Mouse (Mus musculus) spleen, adult 18-20 months (tissue): ENCODE data around the gene Lemd1.
"Not testable (repeated sequence)": the region's sequence is repeated elsewhere in the genome, so short reads cannot be mapped to it uniquely, and the experiment has no call there.

Experiments
- DNase-seq, 2 experiments: peaks; one replicate each; pipeline ENCODE4 v3.0.0; 2022; ENCODE audit warnings: mixed read lengths in 2 of 2

Lemd1 gene

DNA sequence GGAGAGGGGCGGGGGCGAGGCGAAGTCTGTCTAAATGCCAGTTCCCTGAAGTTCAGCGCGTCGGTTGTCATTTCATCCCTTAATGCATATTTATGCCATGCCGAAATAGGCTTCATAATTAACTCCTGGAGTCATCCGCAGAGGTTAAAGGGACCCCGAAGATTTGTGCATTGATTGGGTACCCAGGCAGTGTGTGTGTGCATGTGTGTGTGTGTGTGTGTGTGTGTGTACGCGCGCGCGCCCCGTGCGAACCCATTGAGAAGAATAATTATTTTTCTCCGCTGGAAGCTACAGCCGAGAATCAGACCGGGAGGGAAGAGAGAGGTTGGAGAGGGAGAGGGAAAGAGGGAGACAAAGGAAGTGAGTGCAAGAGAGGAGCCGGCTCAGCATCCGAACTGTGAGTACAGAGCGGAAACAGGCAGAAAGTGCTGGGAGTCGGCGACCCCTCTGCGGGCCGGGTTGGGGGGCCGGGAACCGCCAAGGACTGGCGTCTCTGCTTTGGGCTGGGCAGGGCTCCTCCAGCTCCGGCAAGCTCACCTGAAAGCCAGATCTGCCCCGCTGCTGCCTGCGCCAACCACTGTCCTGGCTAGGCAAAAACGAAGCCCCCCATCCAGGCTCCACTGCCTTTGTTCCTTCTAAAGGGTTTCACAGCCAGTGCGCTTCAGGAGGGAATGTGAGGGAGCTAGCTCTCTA, at the start of gene Lemd1, which contains the start of gene AC124108.1:
Gene Lemd1 (plus strand): TSS at position 339 of the 693 bp plus-strand sequence.
Gene AC124108.1 (plus strand): TSS at position 365 of the 693 bp plus-strand sequence.
- no peak for DNase-seq

DNA sequence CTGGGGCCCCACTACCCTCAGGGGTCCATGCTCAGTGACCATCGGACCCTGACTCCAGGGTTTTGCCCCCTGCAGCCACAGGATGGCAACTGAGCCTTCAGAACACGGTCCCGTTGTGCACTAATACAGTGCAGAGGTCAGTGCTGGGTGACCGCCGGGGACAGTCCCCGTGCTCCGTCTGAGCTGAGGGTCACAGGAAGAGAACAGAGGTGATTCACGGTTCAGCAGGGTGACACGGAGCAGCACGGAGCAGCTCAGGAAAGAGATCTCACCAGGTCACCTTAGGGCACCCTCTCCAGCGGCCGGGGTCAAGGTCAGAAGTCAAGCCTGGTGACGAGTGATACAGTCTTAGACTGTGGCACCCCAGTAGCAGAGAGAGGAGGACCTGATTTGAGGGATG, 49.5 kb upstream of the Lemd1 start:
- DNase-seq = no peak

GRCm38 (mm10) chr1:132143079-132143478, 48.2 kb upstream of the Lemd1 start:
- no peak for DNase-seq

- DNase-seq = no peak
Observed at GRCm38 (mm10) chr1:132143730-132144129, 47.5 kb upstream of the Lemd1 start.

- DNase-seq = no peak
Observed at GRCm38 (mm10) chr1:132144223-132144622, 47.0 kb upstream of the Lemd1 start.

- no peak for DNase-seq
Observed at GRCm38 (mm10) chr1:132144837-132145236, 46.4 kb upstream of the Lemd1 start.

- DNase-seq = no peak
Observed at GRCm38 (mm10) chr1:132145973-132146685, 45.1 kb upstream of the Lemd1 start.

- no peak for DNase-seq
Observed at GRCm38 (mm10) chr1:132149410-132149809, 41.8 kb upstream of the Lemd1 start.

DNA sequence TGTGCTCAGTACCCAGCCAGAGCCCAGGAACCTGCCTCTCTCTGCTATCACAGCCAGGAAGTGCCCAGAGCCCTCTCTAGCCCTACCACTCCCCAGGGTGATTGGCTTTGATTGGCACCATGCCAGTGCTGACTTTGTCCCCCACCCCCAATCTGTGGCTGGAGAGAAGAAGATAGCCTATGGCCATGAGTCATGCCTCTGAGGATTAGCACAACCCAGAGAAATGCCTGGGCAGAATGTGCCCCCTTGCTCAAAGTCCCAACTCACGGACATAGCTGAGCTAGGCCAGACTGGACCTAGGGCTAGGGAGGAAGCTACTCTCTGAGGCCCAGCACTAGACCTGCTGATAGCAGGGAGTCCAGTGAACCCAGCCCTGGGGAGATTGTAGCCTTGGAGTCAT, 41.1 kb upstream of the Lemd1 start:
- no peak for DNase-seq

- DNase-seq = no peak
Observed at GRCm38 (mm10) chr1:132150817-132151601, 40.2 kb upstream of the Lemd1 start.

GRCm38 (mm10) chr1:132151908-132152307, 39.3 kb upstream of the Lemd1 start:
- DNase-seq = no peak

GRCm38 (mm10) chr1:132153086-132153690, 38.0 kb upstream of the Lemd1 start:
- DNase-seq = no peak

DNA sequence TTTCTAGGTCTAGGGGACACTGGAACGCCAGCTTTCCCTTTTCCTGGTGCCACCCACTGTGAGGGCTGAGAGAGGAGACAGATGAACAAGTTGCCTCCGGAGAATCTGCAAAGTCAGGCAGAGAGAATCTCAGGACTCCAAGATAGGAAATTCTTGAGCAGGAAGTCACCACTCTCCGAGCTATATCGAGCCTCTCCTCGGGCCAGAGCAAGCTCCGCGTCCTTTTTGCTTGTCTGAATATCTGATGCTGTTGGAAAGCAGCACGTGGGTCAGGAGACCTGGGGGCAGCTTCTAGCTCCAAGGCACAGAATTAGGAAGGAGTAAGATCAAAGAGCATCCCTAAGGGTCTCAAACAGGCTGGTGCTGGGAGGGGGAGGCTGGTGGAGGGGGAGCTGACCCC, 37.5 kb upstream of the Lemd1 start:
- DNase-seq = no peak

DNA sequence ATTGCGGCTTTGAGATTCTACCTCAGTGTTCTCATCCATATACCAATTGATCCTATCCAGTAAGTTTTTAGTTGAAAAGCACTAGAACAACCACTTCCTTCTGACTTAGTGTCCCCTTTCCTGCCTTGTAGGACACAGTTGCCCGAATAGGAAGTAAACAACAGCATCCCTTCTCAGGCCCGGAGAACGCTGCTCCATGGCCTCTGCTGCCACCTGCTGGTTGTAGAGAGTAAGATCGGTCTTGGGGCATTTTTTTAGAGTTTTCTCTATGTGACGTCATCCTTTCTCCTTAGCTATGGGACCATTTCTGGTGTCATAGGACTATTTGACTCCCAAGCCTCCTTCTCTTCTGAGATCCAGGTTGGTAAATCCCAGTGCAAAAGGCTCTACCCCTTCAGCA, 35.5 kb upstream of the Lemd1 start:
- peak; percentile 47 to 71 for DNase-seq

DNA sequence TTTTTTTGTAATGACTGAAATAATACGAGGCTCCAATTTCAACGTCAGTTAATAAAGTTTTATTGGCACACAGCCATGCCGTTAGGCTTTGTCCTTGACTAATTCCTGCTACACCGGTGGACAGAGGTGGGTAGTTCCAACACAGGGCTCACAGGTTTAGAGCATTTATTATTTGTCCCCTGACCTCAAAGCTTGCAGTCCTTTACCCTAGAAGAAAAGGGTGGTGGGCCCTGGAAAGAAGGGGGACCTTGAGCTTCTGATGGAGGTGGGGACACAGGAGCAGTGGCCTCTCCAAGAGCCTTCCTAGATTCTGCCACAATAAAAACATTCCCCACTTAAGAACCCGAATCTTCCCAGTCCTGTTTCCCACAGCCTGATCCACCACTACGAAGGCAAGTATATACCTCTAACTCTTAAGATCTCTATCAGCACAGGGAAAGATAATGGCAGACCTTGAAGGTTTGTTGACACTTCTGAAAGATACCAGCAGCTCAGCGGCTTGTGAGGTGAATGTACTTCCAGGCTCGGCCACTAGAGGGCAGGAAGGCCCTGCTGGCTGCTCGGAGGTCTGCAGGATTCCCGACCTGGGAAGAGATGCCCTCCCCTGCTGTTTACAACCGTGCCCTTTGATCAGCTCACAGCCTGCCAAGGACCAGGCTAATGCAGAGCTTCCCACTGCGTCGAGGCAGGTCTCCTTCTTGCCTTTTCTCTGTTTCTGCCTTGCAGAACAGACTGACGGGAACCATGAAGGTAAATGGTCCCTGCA, 34.0 kb upstream of the Lemd1 start:
- DNase-seq = peak; percentile 48 to 77

DNA sequence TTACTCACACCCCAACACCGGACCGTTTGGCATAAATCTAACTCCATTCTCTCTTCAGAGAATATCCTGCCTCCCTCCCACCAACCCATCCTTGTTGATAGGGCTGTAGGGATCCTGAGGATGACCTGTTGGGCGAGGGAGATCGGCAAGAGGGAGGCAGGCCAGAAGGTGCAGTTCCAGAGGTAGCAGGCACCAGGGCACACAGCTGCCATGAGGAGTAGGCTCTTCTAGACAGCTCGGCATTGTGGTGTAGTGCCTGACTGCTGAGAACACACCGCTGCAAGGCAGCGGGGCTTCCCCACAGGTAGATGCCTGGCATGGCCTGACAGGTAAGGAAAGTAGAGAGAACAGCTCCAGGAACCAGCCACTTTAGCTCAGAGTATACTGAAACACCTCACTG, 33.4 kb upstream of the Lemd1 start:
- no peak for DNase-seq

DNA sequence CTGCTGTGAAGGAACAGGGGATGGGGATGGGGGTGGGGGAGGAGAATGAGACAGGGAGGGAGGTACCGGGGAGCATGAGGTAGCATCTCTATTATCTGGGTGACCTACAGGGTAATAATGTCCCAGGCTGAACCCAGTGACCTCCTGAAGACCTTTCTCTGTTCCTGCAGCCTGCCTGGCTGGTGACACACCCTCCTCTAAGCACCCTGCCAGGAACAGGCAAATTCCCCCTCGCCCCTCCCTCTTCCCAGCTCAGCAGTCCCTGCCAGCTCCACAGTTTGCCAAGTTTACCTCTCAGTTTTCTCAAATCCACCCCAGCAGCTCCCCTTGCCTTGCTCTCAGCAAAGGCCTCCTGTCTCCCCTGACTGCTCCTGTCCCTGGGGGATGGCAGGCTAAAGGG, 32.5 kb upstream of the Lemd1 start:
- DNase-seq = no peak

- DNase-seq = no peak
Observed at GRCm38 (mm10) chr1:132159681-132160080, 31.6 kb upstream of the Lemd1 start.

GRCm38 (mm10) chr1:132161211-132161880, 29.9 kb upstream of the Lemd1 start:
- DNase-seq = no peak

GRCm38 (mm10) chr1:132162618-132163017, 28.6 kb upstream of the Lemd1 start:
- not testable (repeated sequence) for DNase-seq

DNA sequence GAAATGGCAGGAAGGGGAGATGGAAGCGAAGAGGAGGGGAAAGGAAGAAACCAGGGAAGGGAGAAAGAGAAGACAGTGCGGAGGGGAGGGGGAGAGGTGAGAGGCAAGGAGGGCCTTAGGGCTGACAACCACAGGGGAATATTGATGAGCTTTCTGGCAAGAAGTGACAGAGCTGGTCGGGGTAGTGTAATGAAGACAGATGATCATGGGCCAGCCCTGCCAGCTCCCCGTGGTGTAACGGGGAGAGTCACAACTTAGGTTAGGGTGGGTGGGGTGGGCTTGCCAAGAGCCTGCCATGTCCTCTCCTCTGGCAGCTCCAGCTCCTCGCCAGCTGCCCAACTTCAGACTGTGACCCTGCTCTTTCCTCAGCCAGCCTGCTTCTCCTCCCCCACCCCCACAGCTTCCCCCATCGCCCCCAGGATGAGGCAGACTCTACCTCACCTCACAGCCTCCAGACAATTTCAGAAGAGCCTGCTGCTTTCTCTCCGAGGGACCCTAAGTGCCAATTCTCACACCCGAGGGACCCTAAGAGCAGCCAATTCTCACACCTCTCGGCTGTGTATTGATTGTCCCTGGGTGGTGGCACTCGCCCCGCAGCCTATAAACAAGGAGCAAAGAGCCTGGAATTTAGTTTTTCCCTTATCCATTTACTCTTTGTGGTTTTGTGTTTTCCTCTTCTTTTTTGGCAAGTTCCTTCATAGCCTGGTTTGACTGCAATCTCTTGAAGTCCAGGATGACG, 26.3 kb upstream of the Lemd1 start:
- no peak for DNase-seq
